Mouse (Mus musculus): ENCODE data around the gene Spint1.

GRCm38 (mm10) chr2:119198934-119199333 is 38.2 kb upstream of the Spint1 start:
- TF ChIP-seq CTCF (IDR thresholded peaks at IDR 0.05; ENCODE audit: control insufficient read depth, insufficient read depth, insufficient read length) (no peak), CEBPB (IDR thresholded peaks at IDR 0.05; ENCODE audit: low read depth) (no peak), USF1 (IDR thresholded peaks at IDR 0.05; ENCODE audit: low read depth) (no peak), MYOG (IDR thresholded peaks at IDR 0.05; ENCODE audit: control insufficient read depth, extremely low read depth, insufficient read length) (no peak), FOSL1 (IDR thresholded peaks at IDR 0.05; ENCODE audit: insufficient read depth, low read length, poor library complexity, severe bottlenecking) (no peak), MYOD1 (IDR thresholded peaks at IDR 0.05; ENCODE audit: control insufficient read depth, insufficient read length, low read depth) (no peak), MAX (IDR thresholded peaks at IDR 0.05) (no peak)

Measured in C2C12 (cell line).